Mouse (Mus musculus): ENCODE results near the gene 1810024B03Rik. TPM values are rescaled to one million over a fixed set of nuclear protein-coding genes. Genes with fewer than 3 reads are reported as not detected.

The 1810024B03Rik gene
- polyA plus RNA-seq, 1 experiment from 2014 or later = 1.8 TPM

DNA sequence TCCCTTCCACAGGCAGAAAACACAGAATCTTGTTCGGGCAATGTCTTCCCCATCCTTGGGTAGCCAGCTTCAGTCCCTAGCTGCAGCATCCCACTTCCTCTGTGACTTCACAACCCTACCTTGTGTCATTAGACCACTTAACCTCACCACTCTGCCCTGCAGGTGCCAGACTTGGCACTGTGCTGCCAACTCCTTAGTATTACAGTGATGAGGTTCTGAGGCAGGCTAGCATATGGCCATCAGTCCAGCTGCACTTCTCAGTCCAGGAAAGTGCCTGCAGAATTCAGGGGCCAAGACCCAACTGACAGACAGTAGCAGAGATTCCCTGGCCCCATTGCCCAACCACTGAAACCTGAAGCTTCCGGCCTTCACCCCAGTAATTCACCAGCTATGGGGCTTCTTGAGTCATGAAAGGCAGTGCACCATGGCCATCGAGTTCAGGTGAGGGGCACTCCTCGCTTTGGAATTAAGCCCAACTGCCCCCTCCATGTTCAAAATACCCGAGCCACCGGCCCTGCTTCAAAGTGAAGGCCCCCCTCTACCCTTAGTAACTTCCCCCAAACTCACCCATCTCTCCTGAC is 65.4 kb downstream of the 1810024B03Rik start:
- WGBS (ENCODE audit: insufficient replicate concordance) = 13% methylated on average over 6 of the region's 6 CpGs
- ATAC-seq (replicated peaks; ENCODE audit: insufficient number of reproducible peaks, low FRiP score, low TSS enrichment) = no peak
- no peaks in the 10 kb centered on the region; the same call in 1 of the 2 replicates for H3K27me3 ChIP-seq (ENCODE audit: control insufficient read depth, insufficient read depth, low read length)
- peak overlapping the region; percentile 94 for H3K4me2 ChIP-seq
- peak overlapping the region; percentile 62 for H3K4me3 ChIP-seq (ENCODE audit: low read depth, low read length)
- peaks cover 14% of the 10 kb centered on the region for H3K36me3 ChIP-seq (ENCODE audit: control insufficient read depth, insufficient read depth, low read length)
- H3K27ac ChIP-seq (ENCODE audit: low read depth, low read length) = no peak overlapping the region
- no peaks in the 10 kb centered on the region for H3K9me3 ChIP-seq (replicated peaks; ENCODE audit: control insufficient read depth, low read length)
- H3K4me1 ChIP-seq (ENCODE audit: control insufficient read depth, insufficient read depth, low read length) = peaks cover 8% of the 10 kb centered on the region
- H3K9ac ChIP-seq (ENCODE audit: low read depth, low read length) = peak overlapping the region; percentile 78

DNA sequence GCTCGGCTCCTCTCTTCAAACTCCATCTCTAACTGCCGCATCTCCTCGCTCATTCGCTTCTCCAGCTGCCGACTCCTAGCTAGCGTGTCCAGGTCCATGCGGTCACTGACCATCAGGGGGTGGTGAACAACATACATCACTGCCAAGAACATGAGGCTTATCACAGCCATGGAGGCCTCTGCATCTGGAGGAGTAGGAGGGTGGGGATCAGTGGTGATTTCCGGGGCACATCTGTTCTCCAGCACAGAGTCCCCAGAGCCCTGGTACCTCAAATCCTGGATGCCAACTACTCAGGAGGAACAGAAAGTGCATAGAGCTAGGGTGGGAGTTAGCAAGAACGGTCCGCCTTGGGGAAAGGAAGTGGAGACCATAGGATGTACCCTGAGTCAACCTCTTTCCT is 66.0 kb downstream of the 1810024B03Rik start:
- Histone ChIP-seq H3K9me3 (replicated peaks; ENCODE audit: control insufficient read depth, low read length) (no peaks in the 10 kb centered on the region), H3K4me2 (peak overlapping the region; percentile 94), H3K27me3 (ENCODE audit: control insufficient read depth, insufficient read depth, low read length) (no peaks in the 10 kb centered on the region; the same call in 1 of the 2 replicates), H3K4me1 (ENCODE audit: control insufficient read depth, insufficient read depth, low read length) (peaks cover 12% of the 10 kb centered on the region), H3K4me3 (ENCODE audit: low read depth, low read length) (peak overlapping the region; percentile 62), H3K36me3 (ENCODE audit: control insufficient read depth, insufficient read depth, low read length) (peaks cover 14% of the 10 kb centered on the region), H3K9ac (ENCODE audit: low read depth, low read length) (peak overlapping the region; percentile 78), H3K27ac (ENCODE audit: low read depth, low read length) (no peak overlapping the region)
- WGBS (ENCODE audit: insufficient replicate concordance) = 70% methylated on average over 10 of the region's 10 CpGs
- ATAC-seq (replicated peaks; ENCODE audit: insufficient number of reproducible peaks, low FRiP score, low TSS enrichment) = no peak

DNA sequence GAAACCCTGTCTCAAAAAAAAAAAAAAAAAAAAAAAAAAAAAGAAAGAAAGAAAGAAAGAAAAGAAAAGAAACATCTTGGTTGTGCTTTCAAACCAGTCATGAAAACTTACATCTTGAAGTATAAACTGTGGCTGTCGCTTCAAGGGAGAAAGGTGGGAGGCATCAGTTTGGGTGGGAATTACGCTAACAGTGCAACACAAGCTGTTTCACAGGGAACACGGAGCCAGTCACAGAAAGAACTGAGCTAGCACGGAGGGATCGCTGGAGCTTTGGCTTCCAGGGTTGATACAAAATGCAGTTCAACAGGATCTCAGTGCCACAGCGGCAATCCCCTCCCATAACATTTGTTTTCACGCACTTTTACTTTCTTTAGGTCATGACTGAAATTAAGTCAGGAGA is 68.1 kb downstream of the 1810024B03Rik start:
- WGBS (ENCODE audit: insufficient replicate concordance) = 88% methylated on average over 7 of the region's 7 CpGs
- peaks cover 18% of the 10 kb centered on the region for H3K4me1 ChIP-seq (ENCODE audit: control insufficient read depth, insufficient read depth, low read length)
- no peak for ATAC-seq (replicated peaks; ENCODE audit: insufficient number of reproducible peaks, low FRiP score, low TSS enrichment)
- H3K4me3 ChIP-seq (ENCODE audit: low read depth, low read length) = no peak overlapping the region
- H3K27ac ChIP-seq (ENCODE audit: low read depth, low read length) = no peak overlapping the region
- H3K36me3 ChIP-seq (ENCODE audit: control insufficient read depth, insufficient read depth, low read length) = peaks cover 14% of the 10 kb centered on the region
- no peaks in the 10 kb centered on the region for H3K9me3 ChIP-seq (replicated peaks; ENCODE audit: control insufficient read depth, low read length)
- no peak overlapping the region for H3K4me2 ChIP-seq
- no peak overlapping the region for H3K9ac ChIP-seq (ENCODE audit: low read depth, low read length)
- H3K27me3 ChIP-seq (ENCODE audit: control insufficient read depth, insufficient read depth, low read length) = no peaks in the 10 kb centered on the region; the same call in 1 of the 2 replicates

DNA sequence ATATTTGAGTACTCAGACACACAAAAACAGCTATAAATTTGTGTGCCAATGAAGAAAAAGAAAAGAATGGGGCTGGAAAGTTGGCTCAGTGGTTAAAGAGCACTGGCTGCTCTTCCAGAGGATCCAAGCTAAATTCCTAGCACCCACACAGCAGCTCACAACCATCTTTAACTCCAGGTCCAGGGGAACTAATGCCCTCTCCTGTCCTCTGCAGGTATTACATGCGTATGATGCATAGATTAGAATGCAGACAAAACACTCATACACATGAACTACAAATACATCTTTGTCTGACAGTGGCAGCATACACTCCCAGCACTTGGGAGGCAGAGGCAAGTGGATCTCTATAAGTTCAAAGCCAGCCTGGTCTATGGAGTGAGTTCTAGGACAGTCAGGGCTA is 68.5 kb downstream of the 1810024B03Rik start:
- WGBS (ENCODE audit: insufficient replicate concordance) = 100% methylated on average over 1 of the region's 1 CpGs
- no peak for ATAC-seq (replicated peaks; ENCODE audit: insufficient number of reproducible peaks, low FRiP score, low TSS enrichment)
- H3K4me2 ChIP-seq = no peak overlapping the region
- no peaks in the 10 kb centered on the region; the same call in 1 of the 2 replicates for H3K27me3 ChIP-seq (ENCODE audit: control insufficient read depth, insufficient read depth, low read length)
- H3K36me3 ChIP-seq (ENCODE audit: control insufficient read depth, insufficient read depth, low read length) = peaks cover 14% of the 10 kb centered on the region
- no peaks in the 10 kb centered on the region for H3K9me3 ChIP-seq (replicated peaks; ENCODE audit: control insufficient read depth, low read length)
- H3K4me3 ChIP-seq (ENCODE audit: low read depth, low read length) = no peak overlapping the region
- H3K9ac ChIP-seq (ENCODE audit: low read depth, low read length) = no peak overlapping the region
- H3K27ac ChIP-seq (ENCODE audit: low read depth, low read length) = no peak overlapping the region
- peaks cover 18% of the 10 kb centered on the region for H3K4me1 ChIP-seq (ENCODE audit: control insufficient read depth, insufficient read depth, low read length)

DNA sequence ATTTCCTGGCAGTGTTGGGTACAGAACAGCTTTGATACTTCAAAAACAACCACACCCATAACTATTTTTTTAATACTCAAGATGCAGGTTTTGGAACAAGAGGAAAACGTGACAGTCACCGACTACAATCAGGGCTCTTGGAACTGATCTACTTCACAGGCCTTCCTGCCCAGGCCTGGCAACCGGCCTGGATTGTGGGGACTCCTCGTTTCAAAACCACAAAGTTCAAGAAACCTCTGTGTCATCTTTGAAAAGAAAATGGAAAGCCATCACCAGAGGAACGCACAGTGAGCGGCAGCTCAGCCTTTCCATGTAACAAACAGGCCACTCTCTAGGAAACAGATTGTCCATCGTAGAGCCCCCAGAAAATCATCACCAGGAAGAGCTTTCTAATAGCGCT is 69.0 kb downstream of the 1810024B03Rik start:
- Histone ChIP-seq H3K9me3 (replicated peaks; ENCODE audit: control insufficient read depth, low read length) (no peaks in the 10 kb centered on the region), H3K36me3 (ENCODE audit: control insufficient read depth, insufficient read depth, low read length) (peaks cover 14% of the 10 kb centered on the region), H3K4me1 (ENCODE audit: control insufficient read depth, insufficient read depth, low read length) (peaks cover 18% of the 10 kb centered on the region), H3K27me3 (ENCODE audit: control insufficient read depth, insufficient read depth, low read length) (no peaks in the 10 kb centered on the region; the same call in 1 of the 2 replicates), H3K9ac (ENCODE audit: low read depth, low read length) (no peak overlapping the region), H3K4me3 (ENCODE audit: low read depth, low read length) (no peak overlapping the region), H3K27ac (ENCODE audit: low read depth, low read length) (no peak overlapping the region), H3K4me2 (no peak overlapping the region)
- no peak for ATAC-seq (replicated peaks; ENCODE audit: insufficient number of reproducible peaks, low FRiP score, low TSS enrichment)
- 90% methylated on average over 8 of the region's 8 CpGs for WGBS (ENCODE audit: insufficient replicate concordance)

DNA sequence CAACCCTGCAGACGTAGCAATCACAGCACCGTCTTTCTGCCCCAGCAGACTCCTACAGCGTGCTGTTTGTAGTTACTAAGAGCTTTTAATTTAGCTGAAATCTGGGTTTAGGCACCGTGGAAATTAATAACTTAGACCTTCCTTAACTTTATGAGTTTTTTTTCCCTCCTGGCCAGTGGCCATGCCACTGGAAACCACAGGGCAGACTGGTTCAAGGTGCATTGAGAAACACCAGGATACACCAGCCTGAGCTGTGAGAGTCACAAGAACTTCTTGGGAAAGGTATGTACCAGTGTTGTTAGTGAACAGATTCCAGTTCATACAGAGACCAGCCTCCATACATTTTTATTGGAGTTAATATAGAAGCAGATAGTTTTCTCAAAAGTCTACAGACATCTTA is 69.6 kb downstream of the 1810024B03Rik start:
- 89% methylated on average over 4 of the region's 4 CpGs for WGBS (ENCODE audit: insufficient replicate concordance)
- no peak overlapping the region for H3K9ac ChIP-seq (ENCODE audit: low read depth, low read length)
- peaks cover 14% of the 10 kb centered on the region for H3K36me3 ChIP-seq (ENCODE audit: control insufficient read depth, insufficient read depth, low read length)
- no peak overlapping the region for H3K27ac ChIP-seq (ENCODE audit: low read depth, low read length)
- no peaks in the 10 kb centered on the region; the same call in 1 of the 2 replicates for H3K27me3 ChIP-seq (ENCODE audit: control insufficient read depth, insufficient read depth, low read length)
- H3K4me3 ChIP-seq (ENCODE audit: low read depth, low read length) = no peak overlapping the region
- peaks cover 18% of the 10 kb centered on the region for H3K4me1 ChIP-seq (ENCODE audit: control insufficient read depth, insufficient read depth, low read length)
- H3K9me3 ChIP-seq (replicated peaks; ENCODE audit: control insufficient read depth, low read length) = no peaks in the 10 kb centered on the region
- H3K4me2 ChIP-seq = no peak overlapping the region
- no peak for ATAC-seq (replicated peaks; ENCODE audit: insufficient number of reproducible peaks, low FRiP score, low TSS enrichment)

DNA sequence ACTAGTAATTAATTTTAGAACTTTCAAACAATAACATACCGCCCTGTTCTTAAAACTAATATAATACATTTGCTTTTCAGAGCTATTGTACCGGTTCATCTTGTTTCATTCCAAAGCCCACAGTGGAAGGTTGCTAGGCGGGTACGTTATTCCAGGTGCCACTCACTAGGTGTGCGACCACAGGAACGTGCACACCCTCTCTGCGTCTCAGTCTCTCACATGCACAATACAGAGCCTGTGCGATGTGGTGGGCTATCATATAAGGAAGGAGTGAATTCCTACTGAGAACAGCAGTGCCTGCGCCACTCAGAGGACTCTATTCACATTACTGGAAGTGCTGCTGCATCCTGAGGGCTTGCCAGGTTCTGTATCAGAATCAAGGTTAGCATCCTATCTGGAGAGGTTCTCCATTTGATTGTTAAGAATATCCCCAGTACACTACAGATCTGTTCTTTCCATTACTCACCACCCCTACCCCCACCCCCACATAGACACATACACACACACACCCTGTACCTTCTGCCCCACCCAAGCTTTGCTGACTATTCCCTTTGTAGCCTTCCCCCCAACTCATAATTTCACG is 70.2 kb downstream of the 1810024B03Rik start:
- Histone ChIP-seq H3K4me1 (ENCODE audit: control insufficient read depth, insufficient read depth, low read length) (peaks cover 19% of the 10 kb centered on the region), H3K4me2 (no peak overlapping the region), H3K36me3 (ENCODE audit: control insufficient read depth, insufficient read depth, low read length) (peaks cover 14% of the 10 kb centered on the region), H3K27me3 (ENCODE audit: control insufficient read depth, insufficient read depth, low read length) (no peaks in the 10 kb centered on the region; the same call in 1 of the 2 replicates), H3K4me3 (ENCODE audit: low read depth, low read length) (no peak overlapping the region), H3K9ac (ENCODE audit: low read depth, low read length) (no peak overlapping the region), H3K27ac (ENCODE audit: low read depth, low read length) (no peak overlapping the region), H3K9me3 (replicated peaks; ENCODE audit: control insufficient read depth, low read length) (no peaks in the 10 kb centered on the region)
- ATAC-seq (replicated peaks; ENCODE audit: insufficient number of reproducible peaks, low FRiP score, low TSS enrichment) = no peak
- WGBS (ENCODE audit: insufficient replicate concordance) = 75% methylated on average over 10 of the region's 10 CpGs

DNA sequence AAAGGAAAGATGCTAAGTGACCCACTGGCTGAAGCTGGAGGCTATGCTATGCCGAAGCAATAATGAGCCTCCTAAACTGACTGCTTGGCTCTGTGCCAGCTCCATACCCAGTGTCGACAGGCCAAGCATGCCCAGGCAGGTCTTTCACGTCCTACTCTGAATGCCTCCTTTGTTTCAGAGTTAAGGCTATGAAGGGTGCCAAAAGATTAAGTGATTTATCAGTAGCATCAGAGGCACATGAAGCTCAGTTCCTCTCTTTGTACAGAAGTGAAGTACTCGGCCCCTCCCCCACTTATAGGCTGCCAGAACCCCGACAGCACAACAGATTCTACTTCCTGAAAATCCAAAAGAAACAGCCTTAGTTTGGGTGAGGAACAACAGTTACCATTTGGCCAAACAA is 71.1 kb downstream of the 1810024B03Rik start:
- Histone ChIP-seq H3K9me3 (replicated peaks; ENCODE audit: control insufficient read depth, low read length) (no peaks in the 10 kb centered on the region), H3K27ac (ENCODE audit: low read depth, low read length) (no peak overlapping the region), H3K4me1 (ENCODE audit: control insufficient read depth, insufficient read depth, low read length) (peaks cover 20% of the 10 kb centered on the region), H3K9ac (ENCODE audit: low read depth, low read length) (no peak overlapping the region), H3K4me3 (ENCODE audit: low read depth, low read length) (no peak overlapping the region), H3K36me3 (ENCODE audit: control insufficient read depth, insufficient read depth, low read length) (peaks cover 14% of the 10 kb centered on the region), H3K27me3 (ENCODE audit: control insufficient read depth, insufficient read depth, low read length) (no peaks in the 10 kb centered on the region; the same call in 1 of the 2 replicates), H3K4me2 (peak overlapping the region; percentile 35)
- WGBS (ENCODE audit: insufficient replicate concordance) = 4% methylated on average over 5 of the region's 5 CpGs
- peak; percentile 33; the same call in 1 of the 2 replicates for ATAC-seq (replicated peaks; ENCODE audit: insufficient number of reproducible peaks, low FRiP score, low TSS enrichment)
